Mouse (Mus musculus): ENCODE results near the gene D8Ertd738e. TPM values are rescaled to one million over a fixed set of nuclear protein-coding genes. Genes with fewer than 3 reads are reported as not detected.
A peak's percentile ranks its signal among the peaks of the same experiment; 100 is the strongest.

The D8Ertd738e gene
- polyA plus RNA-seq, 1 experiment from 2014 or later: 301 TPM

DNA sequence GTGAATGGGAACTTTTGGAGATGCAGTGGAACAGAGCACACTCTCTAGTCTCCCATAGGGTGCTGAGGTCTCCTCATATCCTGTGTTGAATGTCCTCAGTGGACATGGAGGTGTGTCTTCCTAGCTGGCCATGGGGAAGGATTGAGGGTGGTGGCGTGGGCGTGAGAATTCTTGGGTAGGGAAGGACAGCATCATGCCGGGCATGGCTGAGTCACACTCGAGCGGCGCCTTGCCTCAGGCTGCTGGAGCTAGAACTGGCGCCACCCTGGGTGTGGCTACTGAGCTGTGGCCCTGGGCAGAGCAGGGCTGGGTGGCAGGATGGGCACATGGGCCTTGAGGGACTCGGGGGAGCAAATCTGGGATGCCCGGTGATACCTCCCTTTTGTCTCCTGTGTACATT is 47.1 kb downstream of the D8Ertd738e start:
- Histone ChIP-seq H3K36me3 (ENCODE audit: control insufficient read depth, insufficient read depth, low read length) (no peaks in the 10 kb centered on the region), H3K9ac (ENCODE audit: low read length) (no peak overlapping the region), H3K9me3 (ENCODE audit: control insufficient read depth, low read length) (no peaks in the 10 kb centered on the region), H3K4me1 (ENCODE audit: control insufficient read depth, insufficient read depth, low read length) (peaks cover 31% of the 10 kb centered on the region), H3K27ac (ENCODE audit: low read depth, low read length) (no peak overlapping the region), H3K27me3 (ENCODE audit: control insufficient read depth, insufficient read depth, low read length) (no peaks in the 10 kb centered on the region), H3K4me3 (ENCODE audit: low read depth, low read length) (no peak overlapping the region), H3K4me2 (ENCODE audit: low read depth) (peak overlapping the region; percentile 12; the same call in 1 of the 2 replicates)
- ATAC-seq (ENCODE audit: insufficient read depth, low FRiP score, low TSS enrichment) (no peak), DNase-seq (ENCODE audit: low spot score) (no peak)
- 91% methylated on average over 9 of the region's 9 CpGs for WGBS

DNA sequence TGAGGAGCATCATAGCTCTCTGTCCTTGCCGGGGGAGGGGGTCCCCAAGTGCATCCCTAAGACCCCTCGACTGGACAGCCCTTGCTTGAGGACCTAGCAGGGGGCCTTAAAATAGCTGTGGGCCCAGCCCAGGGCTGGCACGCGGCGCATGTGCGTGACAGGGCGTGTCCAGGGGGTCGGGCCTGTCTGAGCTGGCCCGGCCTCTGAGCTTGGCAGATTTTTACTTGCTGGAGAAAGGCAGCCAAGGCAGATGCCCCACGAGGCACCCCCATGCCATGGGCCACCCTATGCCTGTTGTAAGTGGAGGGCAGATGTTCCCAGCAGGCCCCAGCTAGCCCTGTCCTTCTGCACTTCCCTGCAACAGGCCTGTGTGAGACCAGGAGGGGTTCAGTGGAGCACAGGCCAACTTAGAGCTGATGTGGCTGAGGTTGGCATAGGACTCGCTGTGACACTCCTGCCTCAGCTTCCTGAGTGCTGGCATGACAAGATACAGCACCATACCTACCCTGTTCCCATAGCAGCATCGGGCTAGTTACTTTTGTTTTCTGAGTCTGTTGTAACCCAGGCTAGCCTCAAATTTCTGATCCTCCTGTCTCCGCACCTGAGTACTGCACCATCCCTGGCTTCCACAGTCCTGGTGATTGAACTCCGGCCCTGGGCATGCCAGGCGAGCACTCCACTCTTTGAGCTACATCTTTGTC is 47.8 kb downstream of the D8Ertd738e start:
- H3K36me3 ChIP-seq (ENCODE audit: control insufficient read depth, insufficient read depth, low read length): no peaks in the 10 kb centered on the region
- H3K4me3 ChIP-seq (ENCODE audit: low read depth, low read length): peak overlapping the region; percentile 43
- H3K9ac ChIP-seq (ENCODE audit: low read length): peak overlapping the region; percentile 64; the same call in 1 of the 2 replicates
- H3K4me2 ChIP-seq (ENCODE audit: low read depth): peak overlapping the region; percentile 88
- H3K27ac ChIP-seq (ENCODE audit: low read depth, low read length): no peak overlapping the region
- ATAC-seq (ENCODE audit: insufficient read depth, low FRiP score, low TSS enrichment): no peak
- DNase-seq (ENCODE audit: low spot score): no peak
- WGBS: 72% methylated on average over 15 of the region's 15 CpGs
- no peaks in the 10 kb centered on the region for H3K27me3 ChIP-seq (ENCODE audit: control insufficient read depth, insufficient read depth, low read length)
- H3K9me3 ChIP-seq (ENCODE audit: control insufficient read depth, low read length): no peaks in the 10 kb centered on the region
- peaks cover 31% of the 10 kb centered on the region for H3K4me1 ChIP-seq (ENCODE audit: control insufficient read depth, insufficient read depth, low read length)

DNA sequence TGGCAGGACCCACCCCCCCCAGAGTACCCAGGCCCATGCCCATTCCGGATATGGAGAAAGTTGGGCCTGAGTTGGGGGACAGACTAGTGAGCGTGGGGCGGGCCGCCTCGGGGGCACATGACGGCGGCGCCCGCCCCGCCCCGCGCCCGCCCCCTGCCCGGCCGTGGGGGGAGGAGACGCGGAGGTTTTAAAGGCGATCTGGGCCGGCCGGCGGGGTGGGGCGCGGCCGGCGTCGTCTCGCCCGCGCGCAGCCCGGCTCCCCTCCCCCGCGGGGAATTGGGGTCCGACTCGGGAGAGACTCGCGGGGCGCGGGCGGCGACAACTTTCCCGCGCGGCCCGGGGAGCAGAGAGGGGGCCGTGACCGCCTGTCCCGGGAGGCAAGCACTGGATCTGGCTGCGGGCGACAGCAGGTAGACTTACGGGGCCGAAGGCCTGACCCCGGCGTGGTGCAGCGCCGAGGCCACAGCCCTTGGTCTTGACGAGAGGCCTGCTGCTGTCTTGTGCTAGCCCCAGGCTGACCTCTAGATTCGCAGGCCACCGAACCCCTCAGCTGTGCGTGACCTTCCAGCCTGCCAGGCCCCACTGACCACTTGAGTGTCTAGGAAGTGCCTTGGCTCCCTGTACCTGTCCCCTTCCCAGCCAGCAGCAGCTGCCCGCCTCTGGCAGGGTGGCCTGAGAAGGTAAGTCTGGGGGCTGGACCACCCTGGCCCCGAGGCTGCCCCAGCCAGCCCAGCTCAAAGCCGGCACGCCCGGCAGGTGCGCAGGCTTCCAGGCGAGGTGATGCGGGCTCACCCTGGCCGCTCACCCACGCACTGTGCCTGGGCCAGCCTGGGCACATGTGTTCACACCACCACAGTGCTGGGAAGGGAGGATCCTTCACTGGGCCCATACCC is 48.6 kb downstream of the D8Ertd738e start:
- peaks cover 31% of the 10 kb centered on the region for H3K4me1 ChIP-seq (ENCODE audit: control insufficient read depth, insufficient read depth, low read length)
- H3K27ac ChIP-seq (ENCODE audit: low read depth, low read length): 0 out of 2 replicates have a peak overlapping the region, but pooled peaks have one; percentile 6

DNA sequence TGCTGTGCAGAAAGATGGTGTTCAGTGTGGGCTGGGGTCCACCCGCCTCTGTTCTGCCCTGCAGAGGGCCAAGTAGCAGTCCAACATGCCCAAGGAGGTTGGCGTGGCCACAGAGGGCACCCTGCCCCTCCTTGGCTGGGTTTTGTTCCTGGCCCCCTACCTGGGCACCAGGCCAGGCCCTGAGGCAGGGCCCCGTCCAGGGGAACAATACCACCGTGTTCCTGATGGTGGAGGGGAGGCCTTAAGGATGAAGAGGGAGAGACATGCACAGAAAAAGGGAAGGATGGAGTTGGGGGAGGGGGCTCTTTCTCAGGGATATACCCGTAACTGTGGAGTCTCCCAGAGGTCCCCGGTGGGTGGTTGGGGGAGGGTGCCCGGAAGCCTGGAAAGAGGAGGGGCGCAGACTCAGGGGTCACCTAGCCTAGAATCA is 49.4 kb downstream of the D8Ertd738e start:
- Histone ChIP-seq H3K36me3 (ENCODE audit: control insufficient read depth, insufficient read depth, low read length) (no peaks in the 10 kb centered on the region), H3K27ac (ENCODE audit: low read depth, low read length) (no peak overlapping the region), H3K27me3 (ENCODE audit: control insufficient read depth, insufficient read depth, low read length) (no peaks in the 10 kb centered on the region), H3K9ac (ENCODE audit: low read length) (peak overlapping the region; percentile 64; the same call in 1 of the 2 replicates), H3K4me1 (ENCODE audit: control insufficient read depth, insufficient read depth, low read length) (peaks cover 31% of the 10 kb centered on the region), H3K4me2 (ENCODE audit: low read depth) (peak overlapping the region; percentile 88), H3K9me3 (ENCODE audit: control insufficient read depth, low read length) (no peaks in the 10 kb centered on the region), H3K4me3 (ENCODE audit: low read depth, low read length) (peak overlapping the region; percentile 43)
- ATAC-seq (ENCODE audit: insufficient read depth, low FRiP score, low TSS enrichment) (no peak), DNase-seq (ENCODE audit: low spot score) (no peak)
- 31% methylated on average over 8 of the region's 8 CpGs for WGBS

More for the DNA sequence above, 48.6 kb downstream of the D8Ertd738e start:
- Histone ChIP-seq H3K4me2 (ENCODE audit: low read depth) (peak overlapping the region; percentile 88), H3K4me3 (ENCODE audit: low read depth, low read length) (peak overlapping the region; percentile 43), H3K27me3 (ENCODE audit: control insufficient read depth, insufficient read depth, low read length) (no peaks in the 10 kb centered on the region), H3K36me3 (ENCODE audit: control insufficient read depth, insufficient read depth, low read length) (no peaks in the 10 kb centered on the region), H3K9me3 (ENCODE audit: control insufficient read depth, low read length) (no peaks in the 10 kb centered on the region), H3K9ac (ENCODE audit: low read length) (peak overlapping the region; percentile 64)
- WGBS: 10% methylated on average over 51 of the region's 70 CpGs
- peak; percentile 59 for DNase-seq (ENCODE audit: low spot score)
- ATAC-seq (ENCODE audit: insufficient read depth, low FRiP score, low TSS enrichment): no peak

DNA sequence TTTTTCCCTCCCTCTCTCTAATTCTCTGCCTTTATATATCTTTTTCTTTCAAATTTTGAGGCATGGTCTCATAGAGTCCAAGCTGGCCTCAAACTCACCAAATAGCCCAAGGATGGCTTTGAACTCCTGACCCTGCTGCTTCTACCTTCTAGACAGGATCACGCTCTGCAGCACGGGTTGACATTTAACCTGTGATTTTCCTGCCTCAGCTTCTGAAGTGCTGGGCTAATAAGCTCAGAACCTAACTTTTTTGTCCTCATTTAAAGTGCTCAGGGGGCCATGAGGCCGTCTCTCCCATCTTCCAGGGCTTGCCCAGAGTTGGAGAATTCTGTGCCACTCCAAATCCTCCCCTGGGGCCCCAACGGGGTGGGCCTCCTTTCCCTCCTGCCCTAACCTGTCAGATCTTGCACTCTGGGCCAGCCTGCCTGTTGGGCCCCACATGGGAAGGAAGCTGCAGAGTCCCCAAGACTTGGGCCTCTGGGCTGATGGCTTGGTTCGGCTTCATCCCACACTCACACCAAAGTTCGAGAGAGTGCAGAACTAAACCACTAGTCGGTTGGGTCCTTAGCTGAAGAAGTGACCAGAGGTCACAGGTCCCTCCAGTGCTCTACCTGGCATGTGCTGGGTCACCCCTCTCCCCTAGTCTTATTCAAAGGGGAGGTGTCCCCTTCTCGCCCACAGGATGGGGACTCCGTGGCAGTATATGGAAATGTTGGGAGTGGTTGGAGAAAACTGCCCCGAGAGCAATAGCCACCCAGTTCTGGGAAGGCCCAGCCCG is 50.0 kb downstream of the D8Ertd738e start:
- peaks cover 31% of the 10 kb centered on the region for H3K4me1 ChIP-seq (ENCODE audit: control insufficient read depth, insufficient read depth, low read length)
- WGBS: 57% methylated on average over 11 of the region's 11 CpGs
- ATAC-seq (ENCODE audit: insufficient read depth, low FRiP score, low TSS enrichment): no peak
- no peaks in the 10 kb centered on the region for H3K36me3 ChIP-seq (ENCODE audit: control insufficient read depth, insufficient read depth, low read length)
- no peak overlapping the region for H3K4me3 ChIP-seq (ENCODE audit: low read depth, low read length)
- H3K9me3 ChIP-seq (ENCODE audit: control insufficient read depth, low read length): no peaks in the 10 kb centered on the region
- no peak for DNase-seq (ENCODE audit: low spot score)
- H3K27me3 ChIP-seq (ENCODE audit: control insufficient read depth, insufficient read depth, low read length): no peaks in the 10 kb centered on the region
- no peak overlapping the region; the same call in 1 of the 2 replicates for H3K9ac ChIP-seq (ENCODE audit: low read length)
- H3K4me2 ChIP-seq (ENCODE audit: low read depth): no peak overlapping the region; the same call in 1 of the 2 replicates
- H3K27ac ChIP-seq (ENCODE audit: low read depth, low read length): no peak overlapping the region

DNA sequence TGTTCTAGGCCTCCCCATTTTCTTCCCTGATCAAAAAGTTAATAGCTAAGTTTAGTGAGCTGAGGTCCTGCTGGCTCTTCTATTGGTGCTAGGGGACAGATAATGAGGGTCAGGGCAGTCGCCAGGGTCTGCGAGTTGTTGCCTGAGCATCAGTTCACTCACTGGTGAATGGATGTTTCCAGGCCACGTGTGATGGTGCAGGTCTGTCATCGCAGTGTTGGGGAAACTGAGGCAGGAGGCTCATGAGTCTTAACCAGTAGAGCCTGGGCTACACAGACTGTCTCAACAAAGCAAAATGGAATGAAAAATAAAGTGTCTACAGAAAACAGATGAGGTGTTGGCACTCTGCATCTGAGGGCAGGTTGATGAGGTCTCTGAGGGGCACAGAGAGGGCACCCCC is 50.6 kb downstream of the D8Ertd738e start:
- no peaks in the 10 kb centered on the region for H3K9me3 ChIP-seq (ENCODE audit: control insufficient read depth, low read length)
- 19% methylated on average over 4 of the region's 4 CpGs for WGBS
- no peak for ATAC-seq (ENCODE audit: insufficient read depth, low FRiP score, low TSS enrichment)

DNA sequence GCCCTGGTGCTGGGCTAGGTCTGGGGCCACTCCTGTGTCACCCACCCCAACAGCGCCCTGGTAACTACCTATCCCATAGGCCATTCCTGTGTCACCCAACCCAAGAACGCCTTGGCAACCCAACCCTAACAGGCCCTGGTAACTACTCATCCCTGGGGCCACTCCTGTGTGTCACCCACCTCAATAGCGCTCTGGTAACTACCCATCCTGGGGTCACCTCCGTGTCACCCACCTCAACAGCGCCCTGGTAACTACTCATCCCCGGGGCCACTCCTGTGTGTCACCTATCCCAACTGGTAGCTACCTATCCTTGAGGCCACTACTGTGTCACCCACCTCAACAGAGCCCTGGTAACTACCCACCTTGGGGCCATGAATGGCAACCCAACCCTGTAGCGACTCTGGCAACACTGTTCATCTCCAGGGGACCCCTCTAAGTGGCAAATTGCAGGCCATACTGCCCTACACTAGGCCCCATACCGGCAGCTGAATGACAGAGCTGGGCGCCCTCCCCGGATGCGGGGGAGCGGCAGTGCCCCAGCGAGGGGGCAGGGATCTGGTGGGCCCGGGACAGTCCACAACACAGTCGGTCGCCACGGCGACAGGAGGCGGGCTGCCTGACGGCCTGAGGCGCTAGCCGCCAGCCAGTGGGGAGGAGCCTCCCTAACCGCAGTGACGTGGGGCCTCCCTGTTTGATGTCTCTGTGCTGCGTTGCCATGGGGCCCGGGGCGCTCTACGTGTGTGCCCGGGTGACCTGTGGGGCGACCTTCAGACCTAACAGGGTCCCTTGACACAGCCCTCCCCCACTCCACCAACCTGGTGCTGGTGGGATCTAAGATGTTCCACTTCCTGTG is 51.4 kb downstream of the D8Ertd738e start:
- Histone ChIP-seq H3K9me3 (ENCODE audit: control insufficient read depth, low read length) (no peaks in the 10 kb centered on the region), H3K36me3 (ENCODE audit: control insufficient read depth, insufficient read depth, low read length) (no peaks in the 10 kb centered on the region), H3K27me3 (ENCODE audit: control insufficient read depth, insufficient read depth, low read length) (no peaks in the 10 kb centered on the region), H3K9ac (ENCODE audit: low read length) (peak overlapping the region; percentile 54), H3K27ac (ENCODE audit: low read depth, low read length) (peak overlapping the region; percentile 93), H3K4me1 (ENCODE audit: control insufficient read depth, insufficient read depth, low read length) (peaks cover 26% of the 10 kb centered on the region), H3K4me3 (ENCODE audit: low read depth, low read length) (peak overlapping the region; percentile 45), H3K4me2 (ENCODE audit: low read depth) (peak overlapping the region; percentile 63)
- WGBS: 2% methylated on average over 30 of the region's 30 CpGs
- DNase-seq (ENCODE audit: low spot score): peak; percentile 90
- ATAC-seq (ENCODE audit: insufficient read depth, low FRiP score, low TSS enrichment): peak; percentile 87

More for the DNA sequence above, 50.6 kb downstream of the D8Ertd738e start:
- no peaks in the 10 kb centered on the region for H3K27me3 ChIP-seq (ENCODE audit: control insufficient read depth, insufficient read depth, low read length)
- peak overlapping the region; percentile 54; the same call in 1 of the 2 replicates for H3K9ac ChIP-seq (ENCODE audit: low read length)
- H3K4me3 ChIP-seq (ENCODE audit: low read depth, low read length): peak overlapping the region; percentile 45; the same call in 1 of the 2 replicates
- no peaks in the 10 kb centered on the region for H3K36me3 ChIP-seq (ENCODE audit: control insufficient read depth, insufficient read depth, low read length)
- H3K27ac ChIP-seq (ENCODE audit: low read depth, low read length): peak overlapping the region; percentile 93
- H3K4me2 ChIP-seq (ENCODE audit: low read depth): peak overlapping the region; percentile 63
- H3K4me1 ChIP-seq (ENCODE audit: control insufficient read depth, insufficient read depth, low read length): peaks cover 31% of the 10 kb centered on the region
- no peak for DNase-seq (ENCODE audit: low spot score)

Data from neural tube, embryonic 11.5 days (tissue).